Mouse (Mus musculus) olfactory bulb, adult 2 months (tissue): ENCODE results near the gene Car4. TPM values are rescaled to one million over a fixed set of nuclear protein-coding genes. Genes with fewer than 3 reads are reported as not detected.

ENCODE experiments used
- H3K27ac ChIP-seq: fragments of 200-500 bp; 2 replicates; pipeline ENCODE4 v1.5.1; 2012; ENCODE audit warnings: low read depth, low read length; ENCODE audit not compliant: insufficient read depth
- H3K4me1 ChIP-seq: fragments of 200-500 bp; 2 replicates; pipeline ENCODE4 v1.6.1; 2012; ENCODE audit warnings: low read length; ENCODE audit not compliant: control insufficient read depth, insufficient read depth
- H3K4me3 ChIP-seq: fragments of 200-500 bp; 2 replicates; pipeline ENCODE4 v1.5.1; 2012; ENCODE audit warnings: mild to moderate bottlenecking, low read depth, low read length, moderate library complexity; ENCODE audit not compliant: insufficient read depth
- CTCF ChIP-seq: fragments of 200-500 bp; IDR thresholded peaks from 2 replicates; pipeline ENCODE4 v1.5.1; 2012; ENCODE audit warnings: low read depth, mild to moderate bottlenecking, low read length, moderate library complexity; ENCODE audit not compliant: insufficient read depth
- POLR2A ChIP-seq: fragments of 200-500 bp; IDR thresholded peaks from 2 replicates; pipeline ENCODE4 v1.6.1; 2012; ENCODE audit warnings: mild to moderate bottlenecking, low read depth, low read length, moderate library complexity; ENCODE audit not compliant: insufficient read depth
- WGBS: fragments of 180-500 bp; shearing (Covaris S2); methylation state at CpG from one replicate; pipeline ENCODE4 v1.1.7; 2018; 5-methylcytosine and 5-hydroxymethylcytosine counted together
- polyA plus RNA-seq: library from polyadenylated mRNA; stranded (reverse); fragments of >200 nt; gene quantifications from 2 replicates; pipeline ENCODE4 v1.2.4, GENCODE M21; 2012; ENCODE audit warnings: low replicate concordance; ENCODE audit not compliant: missing spikeins, insufficient read depth, insufficient read length

Car4 gene
- polyA plus RNA-seq, 1 experiment = not detected

GRCm38 (mm10) chr11:84979351-84979750 is 21.8 kb downstream of the Car4 start:
- WGBS = 69% methylated on average over 1 of the region's 1 CpGs
- Histone ChIP-seq H3K4me3 (no peak overlapping the region), H3K4me1 (no peaks in the 10 kb centered on the region), H3K27ac (no peak overlapping the region)
- no peak for TF ChIP-seq POLR2A
- no peak for TF ChIP-seq CTCF

DNA sequence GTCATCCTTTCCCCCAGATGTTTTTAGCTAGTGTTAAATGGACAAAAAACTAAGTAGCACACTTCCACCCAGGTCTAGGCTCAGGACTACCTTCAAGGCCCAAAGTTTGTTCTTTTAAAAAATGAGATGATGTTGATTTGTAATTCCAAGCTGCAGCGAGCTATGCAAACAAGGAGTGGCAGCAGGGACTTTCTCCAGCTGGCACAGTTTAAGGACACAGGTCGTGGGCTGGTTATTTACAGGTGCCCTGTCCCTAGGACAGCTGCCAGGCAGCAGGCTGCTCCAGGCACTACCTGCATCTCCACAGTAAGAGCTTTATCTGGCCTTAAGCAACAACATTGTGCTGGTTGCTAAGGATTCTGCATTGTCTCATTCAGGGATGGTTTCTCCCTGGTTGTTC is 23.1 kb downstream of the Car4 start:
- no peak overlapping the region for H3K4me3 ChIP-seq
- 81% methylated on average over 2 of the region's 2 CpGs for WGBS
- H3K4me1 ChIP-seq = no peaks in the 10 kb centered on the region
- H3K27ac ChIP-seq = no peak overlapping the region
- TF ChIP-seq CTCF (no peak), POLR2A (no peak)

- WGBS = 88% methylated on average over 6 of the region's 6 CpGs
- TF ChIP-seq POLR2A = no peak
- H3K4me3 ChIP-seq = no peak overlapping the region
- H3K27ac ChIP-seq = no peak overlapping the region
- H3K4me1 ChIP-seq = no peaks in the 10 kb centered on the region
Observed at GRCm38 (mm10) chr11:84985421-84985820, 27.8 kb downstream of the Car4 start.

GRCm38 (mm10) chr11:84988341-84988919 is 30.8 kb downstream of the Car4 start:
- Histone ChIP-seq H3K4me3 (no peak overlapping the region), H3K27ac (no peak overlapping the region), H3K4me1 (no peaks in the 10 kb centered on the region)
- no peak for TF ChIP-seq CTCF
- no peak for TF ChIP-seq POLR2A
- 80% methylated on average over 3 of the region's 3 CpGs for WGBS

GRCm38 (mm10) chr11:84992996-84993395 is 35.4 kb downstream of the Car4 start:
- no peak for TF ChIP-seq CTCF

DNA sequence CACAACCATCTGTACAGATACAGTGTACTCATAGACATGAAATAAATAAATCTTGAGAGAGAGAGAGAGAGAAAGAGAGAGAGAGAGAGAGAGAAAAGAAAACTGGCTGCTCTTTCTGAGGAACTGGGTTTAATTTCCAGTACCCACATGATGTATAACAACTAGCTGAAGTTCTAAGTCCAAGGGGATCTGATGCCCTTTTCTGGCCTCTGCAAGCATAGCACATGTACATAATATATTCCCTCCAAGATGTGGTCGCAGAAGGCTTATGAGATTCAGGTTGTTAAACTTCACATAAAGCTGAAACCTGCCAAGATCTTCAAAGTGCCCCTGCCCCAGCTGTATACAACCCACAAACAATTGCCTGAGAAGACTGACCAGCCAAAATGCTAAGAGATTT is 37.7 kb downstream of the Car4 start:
- WGBS = 94% methylated on average over 1 of the region's 1 CpGs
- no peak overlapping the region for H3K27ac ChIP-seq

More at GRCm38 (mm10) chr11:84992996-84993395, 35.4 kb downstream of the Car4 start:
- Histone ChIP-seq H3K27ac (no peak overlapping the region), H3K4me1 (no peaks in the 10 kb centered on the region), H3K4me3 (no peak overlapping the region)
- WGBS = 94% methylated on average over 1 of the region's 1 CpGs

DNA sequence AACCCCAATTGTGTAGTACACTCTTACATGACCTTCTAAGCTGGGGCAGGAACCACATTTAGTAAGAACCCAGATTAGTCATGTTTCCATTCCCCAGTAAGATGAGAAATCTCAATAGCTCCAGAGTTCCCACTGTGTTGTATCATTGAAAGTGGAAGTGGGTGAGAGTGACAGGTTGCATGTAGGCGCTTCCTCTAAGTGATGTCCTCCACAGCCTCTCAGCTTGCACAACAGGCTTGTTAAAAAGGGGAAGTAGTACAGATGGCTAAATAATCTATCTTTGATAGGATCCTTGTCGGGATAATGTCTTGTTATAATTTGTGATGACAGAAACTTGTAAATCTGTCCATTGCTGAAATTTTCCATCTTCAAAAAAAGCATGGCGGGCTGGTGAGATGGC is 46.0 kb downstream of the Car4 start:
- Histone ChIP-seq H3K4me1 (no peaks in the 10 kb centered on the region), H3K27ac (no peak overlapping the region), H3K4me3 (no peak overlapping the region)
- 90% methylated on average over 3 of the region's 3 CpGs for WGBS
- no peak for TF ChIP-seq POLR2A
- TF ChIP-seq CTCF = no peak

More for the DNA sequence above, 37.7 kb downstream of the Car4 start:
- Histone ChIP-seq H3K4me1 (no peaks in the 10 kb centered on the region), H3K4me3 (no peak overlapping the region)
- TF ChIP-seq POLR2A = no peak
- no peak for TF ChIP-seq CTCF

DNA sequence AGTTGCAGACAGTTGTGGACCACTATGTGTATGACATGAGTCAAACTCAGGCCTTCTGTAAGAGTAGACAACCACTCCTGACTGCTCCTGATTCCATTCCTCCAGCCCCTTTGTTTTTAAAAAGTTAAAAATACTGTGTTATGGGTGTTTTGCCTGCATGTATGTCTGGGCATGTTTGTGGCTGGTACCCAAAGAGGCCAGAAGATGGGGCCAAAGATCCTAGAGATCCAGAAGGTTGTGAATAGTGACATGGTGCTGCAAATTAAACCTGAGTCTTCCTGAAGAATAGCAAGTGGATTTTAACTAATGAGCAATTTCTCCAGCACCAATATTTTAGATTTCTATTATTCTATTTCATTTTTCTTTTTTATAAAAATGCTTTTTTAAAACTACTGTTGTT is 55.5 kb downstream of the Car4 start:
- Histone ChIP-seq H3K4me3 (no peak overlapping the region), H3K27ac (no peak overlapping the region), H3K4me1 (no peaks in the 10 kb centered on the region)
- TF ChIP-seq POLR2A = no peak
- TF ChIP-seq CTCF = no peak

Other genes with a start within 250 kb of the Car4 start
- gene Mrm1, start 138.3 kb upstream of the Car4 start, polyA plus RNA-seq = not detected in 2 replicates
- not detected in 2 replicates for gene Dhrs11, start 128.8 kb upstream of the Car4 start, polyA plus RNA-seq
- gene Ggnbp2, start 87.0 kb upstream of the Car4 start, polyA plus RNA-seq = 522 TPM in 1 of 2 replicates, not detected in the other
- not detected in 2 replicates for gene Myo19, start 77.6 kb upstream of the Car4 start, polyA plus RNA-seq
- gene Pigw, start 77.5 kb upstream of the Car4 start, polyA plus RNA-seq = not detected in 2 replicates
- gene Znhit3, start 41.4 kb upstream of the Car4 start, polyA plus RNA-seq = not detected in 2 replicates
- gene Usp32, start 182.4 kb downstream of the Car4 start, polyA plus RNA-seq = not detected in 2 replicates
- gene 1700125H20Rik, start 212.6 kb downstream of the Car4 start, polyA plus RNA-seq = not detected in 2 replicates